Mouse (Mus musculus) adrenal gland, adult 8-10 months (tissue): ENCODE measurements around the gene Mcrip1. TPM values are rescaled to one million over a fixed set of nuclear protein-coding genes. Genes with fewer than 3 reads are reported as not detected.
"Not testable (repeated sequence)": the region's sequence is repeated elsewhere in the genome, so short reads cannot be mapped to it uniquely, and the experiment has no call there.

ENCODE experiments used
- DNase-seq: peaks from one replicate; pipeline ENCODE4 v3.0.0; 2022
- total RNA-seq, 4 experiments: library from RNA; stranded (reverse); gene quantifications; 2 replicates each; pipeline ENCODE4 v1.2.4; 2022

Mcrip1 gene
- total RNA-seq, 4 experiments from 2014 or later = 62.9 to 67.8 (median 65.3) TPM

DNA sequence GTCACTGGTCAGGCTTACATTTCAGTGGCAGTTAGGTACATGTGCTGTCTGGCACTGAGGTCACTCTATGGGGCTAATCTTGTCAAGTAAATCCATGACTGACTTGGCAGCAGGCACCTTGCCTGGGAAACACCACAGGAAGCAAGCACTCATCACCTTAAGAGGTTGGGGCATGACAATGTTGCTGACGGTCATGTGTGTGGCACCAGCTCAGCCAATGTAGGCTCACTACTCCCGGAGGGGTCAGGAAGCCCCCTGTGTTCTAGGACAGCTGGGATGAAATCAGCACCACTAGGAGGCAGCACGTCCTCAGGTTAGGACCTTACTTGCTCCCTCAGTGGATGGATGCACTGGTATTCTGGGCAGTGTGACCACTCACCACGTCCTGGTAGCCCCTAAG, 7.6 kb downstream of the Mcrip1 start:
- DNase-seq = no peak

GRCm38 (mm10) chr11:120539285-120540014, 10.1 kb downstream of the Mcrip1 start:
- no peak for DNase-seq

DNA sequence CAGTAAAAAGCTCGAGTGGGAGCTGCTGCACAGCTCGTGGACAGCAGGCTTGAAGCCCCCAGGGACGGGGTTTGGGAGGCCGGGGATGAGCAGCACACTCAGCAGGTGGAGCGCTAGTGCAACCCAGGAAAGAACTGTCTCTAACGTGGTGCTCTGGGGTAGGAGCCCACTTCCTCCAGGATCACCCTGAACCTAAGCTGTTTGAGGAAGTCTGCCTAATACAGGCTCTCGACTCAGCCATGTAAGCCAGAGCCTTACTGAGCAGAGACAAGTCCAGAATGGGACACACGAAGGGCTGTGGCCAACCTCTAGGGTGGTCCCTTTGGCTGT, 10.6 kb downstream of the Mcrip1 start:
- no peak for DNase-seq

- no peak for DNase-seq
These were observed 11.0 kb downstream of the Mcrip1 start for GRCm38 (mm10) chr11:120538485-120538884.

- no peak for DNase-seq
These were observed 13.7 kb downstream of the Mcrip1 start for GRCm38 (mm10) chr11:120535804-120536203.

DNA sequence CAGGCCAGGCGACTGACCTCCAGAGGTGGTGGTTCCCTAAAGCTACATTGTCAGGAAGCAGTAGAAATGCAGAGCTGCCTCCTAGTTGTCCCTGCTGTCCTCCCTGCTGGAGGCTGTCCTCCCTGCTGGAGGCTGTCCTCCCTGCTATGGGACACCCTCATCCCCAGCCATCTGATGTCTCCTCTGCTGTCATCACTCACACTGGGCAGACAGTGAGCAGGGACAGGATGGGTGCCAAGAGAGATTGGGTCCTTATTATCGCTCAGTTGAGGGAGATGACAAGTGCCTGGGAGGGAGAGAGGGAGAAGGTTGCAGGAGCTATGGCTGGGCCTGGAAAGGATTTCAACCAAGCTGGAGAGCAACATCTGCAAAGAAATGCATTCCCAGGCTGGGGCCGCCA, 14.4 kb downstream of the Mcrip1 start:
- no peak for DNase-seq

DNA sequence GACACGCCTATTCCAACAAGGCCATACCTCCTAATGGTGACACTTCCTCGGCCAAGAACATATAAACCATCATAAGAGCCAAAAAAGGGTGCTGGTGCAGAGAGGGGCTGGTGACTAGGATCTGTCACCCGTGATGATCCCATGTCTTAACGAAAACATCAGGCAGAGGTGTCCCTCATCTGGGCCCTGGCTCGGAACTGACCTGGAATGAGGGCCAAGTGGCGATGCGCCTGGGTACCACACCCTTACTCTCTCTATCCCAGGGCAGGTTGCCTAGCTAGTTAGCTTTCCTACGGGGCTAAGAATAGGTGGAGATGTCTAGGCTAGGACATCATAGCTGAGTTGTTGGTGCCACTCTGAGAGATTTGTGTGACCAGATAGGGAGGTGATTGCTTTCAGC, 15.4 kb downstream of the Mcrip1 start:
- no peak for DNase-seq

DNA sequence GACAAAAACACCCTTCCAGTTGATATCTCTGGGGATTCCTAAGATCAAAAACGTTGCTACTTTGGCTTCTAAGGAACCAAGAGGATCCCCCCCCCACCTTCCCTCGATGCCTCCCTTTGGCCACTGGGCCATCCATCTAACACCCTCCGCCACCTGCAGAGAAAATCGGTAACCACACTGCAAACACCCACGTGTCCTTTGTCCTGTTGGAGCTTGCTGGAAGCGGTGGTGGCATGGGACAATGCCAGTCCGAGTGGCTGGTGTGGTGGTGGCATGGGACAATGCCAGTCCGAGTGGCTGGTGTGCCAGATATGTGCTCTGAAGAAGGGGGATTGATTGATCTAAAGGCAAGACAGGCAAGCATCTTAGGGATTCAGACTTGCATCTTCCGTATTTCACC, 17.9 kb downstream of the Mcrip1 start:
- no peak for DNase-seq

GRCm38 (mm10) chr11:120530085-120530964, 19.2 kb downstream of the Mcrip1 start, which contains the start of gene Gcgr:
Gcgr (plus strand) TSS chr11:120530699.
- no peak for DNase-seq

DNA sequence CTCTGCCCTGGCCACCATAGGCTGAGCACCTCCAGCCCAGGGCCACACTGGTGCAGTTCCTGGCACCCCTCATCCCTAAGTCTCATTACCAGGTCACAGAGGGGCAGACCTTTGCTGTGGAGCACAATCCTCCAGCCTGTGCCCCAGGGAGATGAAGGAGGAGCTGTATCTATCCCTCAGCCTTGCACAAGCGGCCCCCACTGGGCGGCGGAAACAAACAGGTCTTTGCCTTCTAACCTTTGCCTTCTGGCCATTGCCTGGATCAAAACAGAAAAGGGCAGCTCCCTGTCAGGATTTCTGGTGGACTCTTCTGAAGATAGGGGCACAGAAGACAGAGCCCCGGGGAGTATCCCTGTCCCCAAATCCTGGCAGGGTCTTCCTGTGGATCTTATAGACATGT, 20.6 kb downstream of the Mcrip1 start:
- DNase-seq = no peak

DNA sequence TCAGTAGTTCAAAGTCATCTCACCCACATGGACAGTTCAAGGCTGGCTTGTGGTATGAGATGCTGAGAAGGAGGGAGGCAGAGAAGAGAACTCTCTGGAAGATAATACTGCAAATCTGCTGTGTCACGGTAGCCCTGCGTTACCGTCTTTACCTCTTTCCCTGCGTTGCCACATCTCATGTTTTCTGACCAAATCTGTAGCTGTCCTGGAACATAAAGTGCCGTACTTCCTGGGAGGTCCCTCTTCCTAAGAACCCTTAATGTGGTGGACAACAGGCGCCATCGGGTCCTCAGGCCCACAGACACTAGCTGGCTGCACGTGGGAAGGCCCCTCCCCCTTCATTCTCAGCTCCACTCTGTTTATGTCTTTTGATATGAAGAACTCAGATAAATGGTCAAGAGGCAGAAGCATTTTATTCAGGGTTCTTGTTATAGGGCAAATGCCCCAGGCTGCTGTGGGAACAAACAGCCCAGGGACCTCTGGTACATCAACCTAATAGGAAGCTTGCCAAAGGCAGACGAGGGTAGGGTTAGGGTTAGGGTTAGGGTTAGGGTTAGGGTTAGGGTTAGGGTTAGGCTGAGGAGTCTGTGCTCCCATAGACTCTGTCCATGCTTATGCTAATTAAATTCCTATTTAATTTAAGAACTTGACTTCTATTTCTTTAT, 21.7 kb downstream of the Mcrip1 start:
- DNase-seq = no peak

DNA sequence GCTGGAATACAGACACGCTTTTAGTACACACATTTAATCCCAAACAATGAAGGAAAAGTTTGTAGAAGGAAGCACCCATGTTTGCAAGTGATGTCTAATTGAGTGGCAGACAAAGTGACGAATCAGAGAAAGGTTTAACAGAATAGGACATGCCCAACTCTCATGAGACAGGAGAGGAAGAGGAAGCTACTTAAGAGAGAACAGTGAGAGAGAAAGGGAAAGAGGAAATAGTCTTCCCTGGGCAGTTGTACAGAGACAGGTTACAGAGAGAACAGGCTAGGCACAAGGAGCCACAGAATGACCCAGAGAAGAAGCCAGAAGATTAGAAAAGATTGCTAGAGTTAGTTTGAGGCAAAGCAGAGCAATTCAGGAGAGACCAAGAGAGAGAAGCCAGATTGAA, 23.6 kb downstream of the Mcrip1 start:
- no peak for DNase-seq

DNA sequence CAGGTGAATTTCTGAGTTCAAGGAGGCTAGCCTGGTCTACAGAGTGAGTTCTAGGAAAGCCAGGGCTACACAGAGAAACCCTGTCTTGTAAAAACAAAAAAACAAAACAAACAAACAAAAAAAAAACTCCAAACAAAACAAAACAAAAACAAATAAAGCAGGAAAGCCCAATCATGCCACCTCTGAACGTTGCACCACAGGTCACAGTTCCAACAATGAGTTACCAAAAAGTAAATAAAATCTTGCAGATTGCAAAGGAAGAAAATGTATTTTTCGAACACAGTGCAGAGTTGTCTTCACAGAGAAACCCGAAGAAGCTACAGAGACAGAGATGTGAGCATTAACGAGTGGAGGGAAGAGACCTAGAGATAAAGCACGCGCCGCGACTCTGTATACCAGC, 26.9 kb downstream of the Mcrip1 start:
- DNase-seq = no peak

GRCm38 (mm10) chr11:120520967-120521540, 28.5 kb downstream of the Mcrip1 start:
- peak; percentile 31 for DNase-seq

GRCm38 (mm10) chr11:120520498-120520897, 29.0 kb downstream of the Mcrip1 start:
- no peak for DNase-seq

- DNase-seq = no peak
These were observed 29.8 kb downstream of the Mcrip1 start for GRCm38 (mm10) chr11:120519738-120520137.

- DNase-seq = no peak
These were observed 31.0 kb downstream of the Mcrip1 start for GRCm38 (mm10) chr11:120518558-120518957.

GRCm38 (mm10) chr11:120518027-120518426, 31.5 kb downstream of the Mcrip1 start:
- no peak for DNase-seq

- no peak for DNase-seq
These were observed 32.4 kb downstream of the Mcrip1 start for GRCm38 (mm10) chr11:120517147-120517546.

GRCm38 (mm10) chr11:120515611-120516010, 33.9 kb downstream of the Mcrip1 start:
- peak; percentile 71 for DNase-seq

GRCm38 (mm10) chr11:120514262-120514661, 35.3 kb downstream of the Mcrip1 start:
- DNase-seq = not testable (repeated sequence)

GRCm38 (mm10) chr11:120512790-120513453, 36.6 kb downstream of the Mcrip1 start:
- no peak for DNase-seq
